Mouse (Mus musculus) CD4-positive, CD25-positive, alpha-beta regulatory T cell, adult 4 months (primary cell): ENCODE measurements at regions not wholly inside any gene's neighbourhood (a gene's known extent, or its start where the extent isn't known, plus 50 kb on each side); places are given as distances from the start of the nearest gene placed in this dataset.
"Not testable (repeated sequence)": the region's sequence is repeated elsewhere in the genome, so short reads cannot be mapped to it uniquely, and the experiment has no call there.

Experiments
- ATAC-seq: one replicate; pipeline ENCODE4 v1.8.0; 2017

DNA sequence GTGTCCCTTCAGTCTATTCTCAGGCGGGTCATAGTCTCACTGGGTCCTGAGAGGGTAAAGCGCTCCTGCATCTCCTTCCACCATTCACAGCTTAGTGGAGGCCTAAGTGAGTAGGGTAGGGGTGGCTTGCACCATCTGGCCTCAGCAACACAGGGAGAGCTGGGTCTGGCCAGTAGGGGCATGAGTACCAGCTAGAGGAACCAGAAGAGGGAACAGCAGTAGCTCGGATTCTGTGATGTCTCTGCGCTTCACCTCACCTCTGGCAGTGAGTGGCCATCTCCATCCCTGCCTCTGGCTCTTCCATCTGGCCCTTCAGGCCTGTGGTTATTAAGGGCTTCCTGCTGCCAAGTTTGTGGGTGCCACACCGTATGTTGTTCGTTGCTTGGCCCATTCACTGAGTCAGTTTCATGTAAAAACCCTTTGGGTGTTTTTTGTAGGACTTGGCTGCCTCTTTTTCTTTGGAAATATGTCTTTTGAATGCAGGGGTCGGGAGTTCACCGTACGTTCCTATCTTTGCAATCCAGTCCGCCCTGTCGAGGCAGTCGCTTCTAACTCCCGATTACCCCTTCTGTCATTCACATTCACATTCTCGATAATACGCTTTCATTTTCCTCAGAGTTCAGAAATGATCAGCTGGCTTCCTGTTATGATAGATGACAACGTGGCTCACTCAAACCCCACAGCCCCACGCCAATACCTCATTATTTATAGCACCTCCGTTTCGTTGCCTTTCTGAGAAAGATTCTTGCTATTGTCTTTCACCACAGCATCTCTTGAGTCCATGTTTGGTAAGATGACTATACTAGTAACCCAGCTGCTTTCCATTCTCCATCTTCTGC lies 99.4 kb upstream of the Mrps10 start:
- ATAC-seq: peak; percentile 86

DNA sequence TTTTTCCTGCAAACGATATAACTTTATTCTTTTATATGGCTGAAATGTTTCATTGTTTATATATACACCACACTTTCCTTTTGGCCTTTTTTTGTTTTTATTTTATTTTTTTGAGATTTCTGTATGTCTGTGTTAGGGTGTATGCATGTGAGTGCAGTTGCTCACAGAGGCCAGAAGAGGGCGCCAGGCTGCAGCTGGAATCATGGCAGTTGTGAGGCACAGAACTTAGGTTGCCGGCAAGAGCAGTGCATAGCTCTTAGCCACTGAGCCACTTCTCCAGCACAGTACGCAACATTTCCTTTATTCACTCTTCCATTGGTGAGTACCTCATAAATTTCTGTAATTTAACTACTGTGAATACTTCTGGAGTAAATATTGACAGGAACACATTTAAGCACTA lies 100.8 kb upstream of the Mrps10 start:
- no peak for ATAC-seq

DNA sequence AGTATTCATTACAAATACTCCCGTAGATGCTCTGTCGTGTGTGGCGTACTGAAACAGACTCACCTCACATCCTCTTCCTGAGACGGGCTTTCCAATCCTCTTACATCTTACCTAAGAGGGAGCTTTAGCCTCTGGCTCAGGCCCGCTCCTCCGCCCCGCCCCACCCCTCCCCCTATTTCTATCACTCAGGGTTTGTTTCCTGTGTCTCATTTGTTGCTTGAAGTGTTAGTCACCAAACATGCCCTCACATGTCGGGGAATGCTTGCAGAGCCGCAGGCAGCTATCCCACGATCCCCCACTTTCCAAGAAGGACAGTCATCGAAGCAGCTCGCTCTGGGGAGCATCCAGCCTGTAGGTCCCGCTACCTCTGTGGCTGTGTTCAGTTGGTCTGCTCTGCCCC lies 101.6 kb upstream of the Mrps10 start:
- peak; percentile 13 for ATAC-seq

DNA sequence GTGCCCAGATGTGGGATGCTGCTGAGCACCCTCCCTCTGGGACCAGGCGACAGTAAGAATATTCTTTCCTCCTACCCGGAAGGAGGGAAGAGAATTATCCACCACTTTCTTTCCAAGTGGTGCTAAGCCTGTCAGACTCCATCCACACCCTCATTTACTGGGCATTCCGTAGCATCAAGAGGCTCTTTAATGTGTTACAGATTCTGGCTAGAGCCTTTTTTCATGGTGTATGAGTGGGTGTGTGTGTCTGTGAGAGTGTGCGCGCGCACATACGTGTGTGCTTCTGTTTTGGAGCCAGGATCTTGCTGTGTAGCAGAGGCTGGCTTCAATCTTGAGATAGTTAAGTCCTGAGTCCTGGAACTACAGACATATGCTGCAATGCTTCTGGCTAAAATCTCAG lies 102.4 kb upstream of the Mrps10 start:
- no peak for ATAC-seq

DNA sequence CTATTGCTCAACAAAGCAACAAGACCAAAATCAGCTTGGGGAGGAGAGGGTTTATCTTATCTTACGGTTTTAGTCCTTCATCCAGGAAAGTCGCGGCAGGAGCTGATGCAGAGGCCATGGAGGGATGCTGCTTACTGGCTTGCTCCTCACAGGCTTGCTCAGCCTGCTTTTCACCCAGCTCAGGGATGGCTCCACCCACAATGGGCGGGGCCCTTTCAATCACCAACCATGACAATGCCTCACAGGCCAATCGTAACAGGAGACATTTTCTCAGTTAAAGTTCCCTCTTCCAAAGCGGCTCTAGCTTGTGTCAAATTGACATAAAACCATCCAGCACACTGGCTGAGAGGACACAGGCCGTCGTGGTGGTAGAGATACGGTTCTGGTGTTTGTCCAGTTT lies 105.7 kb upstream of the Mrps10 start:
- ATAC-seq: no peak

DNA sequence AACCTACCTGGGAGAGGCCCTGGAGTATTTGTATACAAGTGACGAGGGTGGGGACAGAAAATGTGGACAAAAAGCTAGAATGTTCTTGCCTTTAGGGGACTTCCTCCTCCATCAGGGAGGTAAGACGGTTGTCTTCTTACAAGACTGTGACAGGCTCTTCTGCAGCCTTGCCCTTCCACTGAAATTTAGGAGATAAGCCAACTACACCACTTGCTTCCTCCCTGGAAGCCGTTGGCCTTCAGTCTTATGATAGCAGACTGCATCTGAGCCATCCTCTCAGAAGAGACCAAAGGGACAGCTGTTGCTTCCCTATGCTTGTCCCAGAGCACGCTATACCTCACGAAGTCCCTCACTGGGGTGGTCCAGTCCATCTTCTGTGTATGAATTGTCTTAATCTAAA lies 106.5 kb upstream of the Mrps10 start:
- ATAC-seq: no peak

DNA sequence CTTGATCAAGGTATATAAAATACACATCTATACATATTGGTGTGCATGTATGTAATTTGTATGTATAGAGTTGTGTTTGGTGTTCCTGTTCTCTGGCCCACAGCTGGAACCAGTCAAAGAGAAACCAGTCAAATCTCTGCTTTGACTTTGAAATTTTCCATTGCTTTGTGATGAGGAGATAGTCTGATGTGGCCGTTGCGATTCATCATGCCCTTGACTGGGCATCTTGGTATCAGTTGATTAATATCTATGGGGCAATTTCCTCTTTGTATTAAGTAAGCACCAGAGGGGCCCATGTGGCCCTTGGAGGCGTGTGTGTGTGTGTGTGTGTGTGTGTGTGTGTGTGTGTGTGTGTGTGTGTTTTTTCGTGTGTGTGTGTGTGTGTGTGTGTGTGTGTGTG lies 107.7 kb upstream of the Mrps10 start:
- peak; percentile 32 for ATAC-seq

DNA sequence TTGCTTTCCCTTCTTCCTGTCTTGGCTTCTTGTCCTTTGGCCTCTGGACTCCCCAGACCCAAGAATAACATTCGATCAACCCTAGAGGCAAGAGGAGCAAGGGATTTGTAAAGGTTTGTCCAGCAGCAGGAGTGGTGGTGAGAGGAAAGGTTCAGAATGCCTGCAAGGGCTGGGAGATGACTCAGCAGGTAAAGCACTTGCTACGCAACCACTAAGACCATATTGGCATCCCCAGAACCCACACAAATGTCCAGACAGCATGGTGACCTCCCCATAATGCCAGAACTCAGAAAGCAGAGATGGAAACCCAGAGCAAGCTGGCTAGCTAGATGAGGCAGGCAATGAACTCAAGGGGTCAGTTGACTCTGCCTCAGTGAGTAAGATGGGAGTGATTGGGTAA lies 110.4 kb upstream of the Mrps10 start:
- ATAC-seq: no peak

DNA sequence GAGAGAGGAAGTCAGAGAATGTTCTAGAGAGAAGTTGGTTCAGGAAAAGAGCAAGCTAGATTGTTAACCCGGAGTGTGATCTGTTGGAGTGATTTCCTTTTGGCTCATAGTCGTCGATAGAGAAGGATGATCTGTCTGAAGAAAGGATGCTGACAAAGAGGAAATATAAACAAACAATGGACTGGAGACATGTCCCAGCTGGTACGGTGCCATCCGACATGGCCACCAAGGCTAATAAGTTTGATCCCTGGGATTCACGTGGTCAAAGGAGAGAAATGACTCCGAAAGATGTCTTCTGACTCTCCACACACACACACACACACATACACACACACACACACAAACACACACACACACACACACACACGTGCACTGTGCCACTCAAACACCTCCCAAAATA lies 113.5 kb upstream of the Mrps10 start:
- ATAC-seq: no peak

DNA sequence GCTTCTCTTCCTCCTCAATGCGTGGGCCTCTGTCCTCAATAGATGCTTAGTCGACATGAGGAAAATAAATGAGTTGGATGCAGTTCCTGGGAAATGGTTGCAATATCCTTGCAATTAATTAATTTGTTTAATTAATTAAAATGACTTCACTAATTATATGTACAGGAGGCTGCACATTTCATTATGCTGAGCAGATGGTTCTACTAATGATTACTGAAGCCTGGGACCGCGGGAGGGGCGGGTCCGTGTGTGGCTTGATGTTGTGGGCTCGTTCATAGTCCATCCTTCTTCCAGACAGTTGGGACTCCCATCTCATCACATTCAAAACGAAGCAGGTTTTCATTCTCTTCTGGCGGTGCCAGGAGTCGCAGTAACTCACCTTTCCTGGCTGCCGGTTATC lies 114.7 kb upstream of the Mrps10 start:
- no peak for ATAC-seq

DNA sequence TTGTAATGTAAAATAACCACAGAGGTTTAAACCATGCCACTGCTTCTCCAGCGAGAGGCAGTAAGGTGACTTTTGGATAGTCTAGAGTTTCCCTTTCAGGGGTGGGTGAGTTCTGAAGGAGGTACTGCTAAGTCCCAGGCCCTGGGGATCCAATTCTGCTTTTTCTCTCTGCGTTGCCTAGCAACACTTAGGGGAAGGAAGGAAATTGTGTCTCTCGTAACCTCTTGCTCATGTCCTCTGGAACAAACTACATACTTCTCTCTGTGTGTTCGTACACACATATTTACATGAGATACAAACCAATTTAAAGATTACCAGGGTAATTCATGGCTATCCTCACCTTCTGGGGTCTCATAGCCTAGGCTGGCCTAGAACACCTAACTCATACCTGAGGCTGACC lies 118.7 kb upstream of the Mrps10 start:
- no peak for ATAC-seq

DNA sequence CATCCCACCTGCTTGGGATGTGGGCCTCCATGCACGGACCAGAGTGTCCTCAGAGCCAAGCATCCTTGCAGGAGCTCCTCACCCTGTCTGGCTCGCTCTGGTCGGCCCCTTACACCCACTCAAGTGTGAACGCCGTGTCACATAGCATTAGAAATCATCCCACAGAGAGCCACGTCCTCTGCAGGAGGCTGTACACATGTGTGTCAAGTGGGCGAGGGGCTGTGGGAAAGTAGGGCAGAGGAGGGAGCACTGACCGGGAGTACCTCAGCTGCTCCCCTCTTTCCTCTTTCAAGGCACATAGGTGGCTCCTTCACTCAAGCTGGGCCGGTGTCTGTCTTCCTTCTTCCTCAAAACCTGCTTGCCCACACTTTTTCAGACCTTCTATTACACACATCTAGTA lies 119.5 kb upstream of the Mrps10 start:
- ATAC-seq: no peak

DNA sequence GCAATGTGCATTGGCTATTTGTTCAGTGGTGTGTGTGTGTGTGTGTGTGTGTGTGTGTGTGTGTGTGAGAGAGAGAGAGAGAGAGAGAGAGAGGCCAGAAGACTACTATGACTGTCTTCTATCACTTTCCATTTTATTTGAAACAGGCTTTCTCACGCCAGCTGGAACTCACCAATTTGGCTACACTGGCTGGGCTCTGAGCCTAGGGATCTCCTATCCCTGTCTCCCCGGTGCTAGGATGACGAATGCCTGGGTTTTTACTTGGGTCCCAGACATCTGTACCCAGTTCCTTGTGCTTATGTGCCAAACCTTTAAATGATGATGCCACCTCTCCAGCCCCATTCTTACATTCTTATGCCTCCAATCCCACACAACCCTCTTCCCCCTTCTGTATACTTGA lies 120.6 kb upstream of the Mrps10 start:
- ATAC-seq: no peak

DNA sequence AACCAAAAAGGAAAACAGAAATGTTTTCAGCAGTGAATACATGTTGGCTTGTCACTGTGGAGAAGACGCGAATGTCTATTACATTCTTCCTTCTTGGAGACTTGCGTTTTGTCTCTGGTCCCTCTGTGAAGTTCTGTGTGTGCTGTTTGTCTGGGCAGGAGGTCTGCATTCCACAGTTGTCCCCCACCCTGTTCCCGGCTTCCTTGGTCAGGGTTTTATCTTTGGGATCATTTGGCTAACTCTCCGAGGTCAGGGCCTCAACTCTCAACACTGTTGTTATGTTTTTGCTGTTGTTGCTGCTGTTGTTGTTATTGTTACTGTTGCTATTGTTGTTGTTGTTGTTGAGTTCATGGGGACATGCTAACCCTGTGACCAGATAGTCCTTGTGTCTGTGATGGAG lies 121.2 kb upstream of the Mrps10 start:
- no peak for ATAC-seq

DNA sequence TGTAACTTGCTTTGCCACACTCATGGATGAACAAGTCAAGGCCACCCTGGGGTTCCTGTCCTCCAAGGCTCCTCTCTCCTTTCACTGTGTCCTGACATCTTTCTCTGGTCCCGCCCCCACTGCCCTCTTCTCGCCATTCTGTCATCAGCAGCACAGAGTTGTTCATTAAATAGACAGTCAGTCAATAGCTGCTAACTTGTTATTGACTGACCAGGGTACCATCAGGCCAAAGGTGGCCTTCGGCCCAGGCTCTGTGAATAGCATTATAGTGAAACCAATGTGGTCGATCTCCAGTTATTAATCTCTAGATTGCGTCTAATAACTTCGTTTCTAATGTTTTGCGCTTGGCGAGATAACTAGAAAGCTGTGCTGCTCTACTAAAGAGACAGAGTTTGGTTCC lies 122.1 kb upstream of the Mrps10 start:
- ATAC-seq: no peak

DNA sequence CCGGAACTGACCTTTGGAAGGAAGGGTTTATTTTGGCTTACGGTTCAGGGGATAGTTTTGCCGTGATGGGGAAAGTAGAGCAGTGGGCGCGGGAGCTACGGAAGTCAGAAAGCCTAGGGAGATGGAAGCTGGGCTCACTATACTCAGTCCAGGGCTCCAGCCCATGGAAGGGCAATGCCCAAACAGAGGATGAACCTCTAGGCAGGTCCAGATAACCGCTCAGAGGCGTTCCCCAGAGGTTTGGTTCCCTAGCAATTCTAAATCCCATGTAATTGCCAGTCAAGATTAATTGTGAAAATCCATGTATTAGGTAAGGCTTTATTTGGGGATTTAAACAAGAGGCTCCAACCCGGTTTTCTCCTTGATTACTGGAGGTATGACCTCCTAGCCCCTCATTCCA lies 123.1 kb upstream of the Mrps10 start:
- no peak for ATAC-seq

DNA sequence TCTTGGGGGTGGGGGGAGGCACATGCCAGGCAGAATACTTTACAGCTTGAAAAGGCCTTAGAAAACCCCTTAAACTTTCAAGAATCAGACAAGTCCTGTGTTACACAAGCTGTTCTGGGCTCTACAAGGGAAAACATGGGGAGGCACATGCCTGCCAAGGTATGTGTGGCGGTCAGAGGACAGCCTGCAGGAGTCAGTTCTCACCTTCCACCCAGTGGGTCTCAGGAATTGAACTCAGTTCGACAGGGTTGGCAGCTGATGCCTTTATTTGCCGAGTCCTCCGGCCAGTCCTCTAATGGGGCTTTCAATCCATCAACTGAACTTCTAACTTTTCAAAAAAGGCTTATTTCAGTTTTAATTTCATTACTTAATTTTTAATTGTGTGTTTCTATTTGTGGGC lies 129.6 kb upstream of the Mrps10 start:
- ATAC-seq: no peak

DNA sequence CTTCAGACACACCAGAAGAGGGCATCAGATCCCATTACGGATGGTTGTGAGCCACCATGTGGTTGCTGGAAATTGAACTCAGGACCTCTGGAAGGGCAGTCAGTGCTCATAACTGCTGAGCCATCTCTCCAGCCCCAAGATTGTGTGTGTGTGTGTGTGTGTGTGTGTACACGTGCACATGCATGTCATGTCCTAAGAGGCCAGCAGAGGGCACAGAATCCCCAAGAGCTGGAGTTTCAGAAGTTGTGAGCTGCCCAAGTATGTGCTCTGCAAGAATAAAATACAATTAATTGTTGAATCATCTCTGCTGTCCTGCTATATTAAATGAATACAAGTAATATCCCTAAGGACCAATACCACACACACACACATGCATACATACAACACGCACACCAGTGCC lies 130.8 kb upstream of the Mrps10 start:
- not testable (repeated sequence) for ATAC-seq

DNA sequence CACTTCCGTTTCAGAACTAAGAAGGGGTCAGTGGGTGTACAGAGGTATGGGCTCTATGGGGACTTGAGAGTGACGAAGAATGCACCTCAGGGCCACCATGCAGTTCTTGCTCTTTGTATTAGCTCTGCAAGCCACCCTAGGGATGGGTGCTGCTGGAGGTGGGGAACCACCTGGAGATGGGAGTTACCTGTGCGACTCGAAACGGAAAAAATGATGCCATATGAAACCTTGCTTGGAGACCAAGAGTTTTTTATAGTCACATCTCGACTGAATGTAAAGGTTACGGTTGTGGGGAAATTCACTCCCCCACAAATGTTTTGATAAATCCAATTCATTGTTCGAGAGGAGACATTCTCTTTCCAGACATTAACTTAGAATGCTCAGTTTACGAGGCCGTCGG lies 134.3 kb upstream of the Mrps10 start:
- ATAC-seq: peak; percentile 65

DNA sequence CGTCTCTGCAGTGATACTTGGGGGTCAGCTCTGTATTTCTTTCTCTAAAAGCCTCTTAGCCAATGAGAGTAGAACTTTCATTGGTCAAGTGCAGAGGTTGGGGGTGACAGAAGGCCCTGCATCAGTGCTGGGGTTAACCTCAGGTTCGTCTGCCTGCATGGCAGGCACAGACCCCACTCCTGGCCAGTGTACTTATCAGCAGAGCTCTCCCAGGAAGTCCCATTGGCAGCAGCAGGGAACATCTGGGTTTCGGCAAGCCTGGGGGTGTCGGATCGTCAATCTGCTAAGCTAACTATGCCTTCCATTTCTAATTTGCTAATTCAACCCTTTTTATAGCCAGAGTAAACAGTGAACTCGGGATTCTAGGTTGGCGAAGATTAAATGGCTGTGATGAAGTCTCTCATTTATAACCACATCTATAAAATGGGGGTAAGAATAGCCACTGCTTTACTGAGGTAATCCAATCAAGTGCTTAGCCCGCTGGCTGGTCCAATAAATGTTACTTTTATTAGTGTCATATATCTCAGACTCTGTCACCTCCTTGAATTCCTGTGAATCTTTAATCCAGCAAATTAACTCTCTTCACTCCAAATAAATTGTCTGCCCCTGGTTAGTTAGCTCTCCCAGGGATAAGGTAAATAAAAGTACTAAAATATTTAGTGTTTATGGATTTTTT lies 135.5 kb upstream of the Mrps10 start:
- no peak for ATAC-seq

DNA sequence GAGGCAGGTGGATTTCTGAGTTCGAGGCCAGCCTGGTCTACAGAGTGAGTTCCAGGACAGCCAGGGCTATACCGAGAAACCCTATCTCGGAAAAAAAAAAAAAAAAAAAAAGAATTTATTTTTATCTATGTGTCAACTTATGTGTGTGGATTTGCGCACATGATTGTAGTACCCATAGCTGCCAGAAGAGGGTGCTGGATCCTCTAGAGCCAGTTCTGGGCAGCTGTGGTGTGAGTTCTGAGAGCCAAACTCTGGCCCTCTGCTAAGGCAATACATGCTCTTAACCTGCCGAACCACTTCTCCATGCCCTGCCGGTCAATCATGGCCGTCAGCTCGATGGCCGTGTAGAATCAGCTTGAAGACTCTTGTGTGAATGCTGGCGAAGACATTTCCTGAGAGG lies 138.0 kb upstream of the Mrps10 start:
- ATAC-seq: no peak

DNA sequence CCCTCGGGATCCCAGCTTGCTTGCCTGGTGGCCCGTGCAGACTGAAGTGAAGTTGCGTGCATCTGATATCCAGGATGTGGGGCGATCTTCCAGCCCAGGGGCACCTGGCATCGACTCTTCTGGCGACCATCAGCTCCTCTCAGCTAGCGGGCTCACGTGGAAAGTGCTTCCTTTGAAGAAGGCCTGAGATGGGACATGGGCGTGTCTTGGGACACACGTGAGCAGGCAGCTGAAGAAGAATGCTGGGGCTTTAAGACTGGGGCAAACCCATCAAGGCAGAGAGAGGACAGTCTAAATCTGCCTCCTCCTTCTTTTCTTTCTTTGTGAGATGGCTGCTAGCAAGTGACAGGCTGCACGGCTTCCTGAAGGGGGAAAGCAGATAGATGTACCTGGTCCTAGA lies 142.3 kb upstream of the Mrps10 start:
- no peak for ATAC-seq

DNA sequence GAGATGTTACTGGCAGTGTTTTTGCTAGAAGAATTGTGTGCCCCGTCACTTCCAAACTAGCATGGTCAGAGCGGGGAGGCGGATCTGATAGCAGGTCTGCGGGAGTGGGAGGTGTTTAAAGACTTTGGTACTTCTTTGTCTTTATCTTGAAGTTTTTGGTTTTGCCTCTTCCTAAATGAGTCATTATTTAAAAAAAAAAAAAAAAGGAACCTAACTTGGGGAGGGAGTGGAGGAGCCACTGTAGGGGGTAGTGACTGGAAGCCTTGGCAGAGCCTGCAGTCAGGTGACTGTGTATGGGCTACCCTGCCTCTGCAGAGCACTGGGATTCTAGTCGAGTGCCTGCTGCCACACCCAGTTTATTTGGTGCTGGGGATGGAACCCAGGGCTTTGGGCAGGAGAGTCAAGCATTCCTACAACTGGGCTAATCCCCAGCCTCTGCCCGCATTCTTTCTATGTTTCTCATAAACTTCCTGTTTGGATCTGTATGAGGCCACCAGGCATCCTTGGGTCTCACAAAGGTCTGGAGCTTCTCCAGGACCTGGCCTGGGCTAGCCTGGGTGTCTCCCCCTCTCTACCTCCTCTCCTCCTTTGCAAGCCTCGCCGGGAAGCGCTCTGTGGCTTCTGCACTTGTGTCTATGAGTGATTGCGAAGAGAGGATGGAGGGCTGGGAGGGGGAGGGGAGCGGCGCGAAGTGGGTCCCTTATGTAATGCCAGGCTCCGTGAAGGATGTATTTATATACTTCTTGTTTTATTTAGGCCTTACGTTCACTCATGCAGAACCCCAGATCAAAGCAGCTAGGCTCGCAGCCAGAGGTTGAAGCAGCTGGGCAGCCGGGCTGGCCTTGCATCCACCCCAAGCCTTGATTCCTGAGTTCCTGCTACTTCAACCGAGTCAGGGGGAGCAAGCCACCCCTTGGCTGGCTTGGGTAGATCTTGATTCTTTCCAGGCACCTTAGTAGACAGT lies 143.1 kb upstream of the Mrps10 start:
- ATAC-seq: peak; percentile 74
